Mouse (Mus musculus) kidney, postnatal 0 days (tissue): Measurements from ENCODE around the gene Zc3h13. TPM values are rescaled to one million over a fixed set of nuclear protein-coding genes. Genes with fewer than 3 reads are reported as not detected.
A peak's percentile ranks its signal among the peaks of the same experiment; 100 is the strongest.

Experiments used
- ATAC-seq: fragments of 200-750 bp; cut with Nextera tagmentation; replicated peaks from 2 replicates; pipeline ENCODE4 v1.8.0; 2017; ENCODE audit warnings: low read depth, moderate number of reproducible peaks, moderate TSS enrichment, moderate library complexity; ENCODE audit not compliant: low FRiP score
- DNase-seq: peaks from one replicate; pipeline ENCODE4 v3.0.0-alpha.2; 2016; ENCODE audit warnings: low spot score
- H3K27ac ChIP-seq: fragments of 300-500 bp; sonication (generic); 2 replicates; pipeline ENCODE4 v1.5.1; 2014; ENCODE audit warnings: mild to moderate bottlenecking
- H3K27me3 ChIP-seq: fragments of 300-500 bp; sonication (generic); 2 replicates; pipeline ENCODE4 v1.6.1; 2014; ENCODE audit warnings: low read length, mixed read lengths; ENCODE audit not compliant: insufficient read depth
- H3K36me3 ChIP-seq: fragments of 300-500 bp; sonication (generic); 2 replicates; pipeline ENCODE4 v1.6.1; 2014; ENCODE audit warnings: low read length, mixed read lengths; ENCODE audit not compliant: insufficient read depth
- H3K4me1 ChIP-seq: fragments of 300-500 bp; sonication (generic); replicated peaks from 2 replicates; pipeline ENCODE4 v1.6.1; 2014; ENCODE audit warnings: antibody characterized with exemption, low read length, mixed read lengths; ENCODE audit not compliant: insufficient read depth
- H3K4me2 ChIP-seq: fragments of 300-500 bp; sonication (generic); 2 replicates; pipeline ENCODE4 v1.6.1; 2014; ENCODE audit warnings: mild to moderate bottlenecking, low read length, moderate library complexity, mixed read lengths
- H3K4me3 ChIP-seq: fragments of 300-500 bp; sonication (generic); replicated peaks from 2 replicates; pipeline ENCODE4 v1.5.1; 2014; ENCODE audit warnings: low read depth, low read length
- H3K9ac ChIP-seq: fragments of 300-500 bp; sonication (generic); 2 replicates; pipeline ENCODE4 v1.6.1; 2014; ENCODE audit warnings: low read depth, low read length
- H3K9me3 ChIP-seq: fragments of 300-500 bp; sonication (generic); replicated peaks from 2 replicates; pipeline ENCODE4 v1.6.1; 2016; ENCODE audit warnings: low read length, inconsistent platforms, mixed read lengths
- CTCF ChIP-seq: IDR thresholded peaks from 2 replicates; pipeline ENCODE4 v1.5.1; 2016; ENCODE audit warnings: antibody characterized with exemption, low read depth, mild to moderate bottlenecking, moderate library complexity
- WGBS: fragments of 180-500 bp; shearing (Covaris S2); extraction: QIAGEN DNeasy Blood & Tissue Kit; methylation state at CpG from one replicate; pipeline ENCODE4 v1.1.7; 2014; 5-methylcytosine and 5-hydroxymethylcytosine counted together
- polyA plus RNA-seq: library from polyadenylated mRNA; unstranded; fragments of >200 nt; fragmentation: Nextera tagmentation; extraction: Ambion mirVana; gene quantifications from 2 replicates; pipeline ENCODE4 v1.2.1, GENCODE M21; 2015

The Zc3h13 gene
- polyA plus RNA-seq, 1 experiment from 2014 or later = 28.0 TPM

GRCm38 (mm10) chr14:75337884-75338283 is 53.7 kb downstream of the Zc3h13 start:
- no peak overlapping the region for H3K27ac ChIP-seq
- H3K9ac ChIP-seq = no peak overlapping the region
- H3K9me3 ChIP-seq = no peaks in the 10 kb centered on the region
- H3K4me3 ChIP-seq = no peak overlapping the region
- WGBS = 84% methylated on average over 2 of the region's 2 CpGs
- TF ChIP-seq CTCF = no peak
- peak; percentile 59; the same call in 1 of the 2 replicates for ATAC-seq
- no peak overlapping the region for H3K4me2 ChIP-seq
- H3K4me1 ChIP-seq = no peaks in the 10 kb centered on the region
- DNase-seq = no peak
- peaks cover 7% of the 10 kb centered on the region; the same call in 1 of the 2 replicates for H3K36me3 ChIP-seq
- H3K27me3 ChIP-seq = no peaks in the 10 kb centered on the region

- DNase-seq (no peak), ATAC-seq (no peak)
- H3K9ac ChIP-seq = no peak overlapping the region
- no peaks in the 10 kb centered on the region for H3K9me3 ChIP-seq
- TF ChIP-seq CTCF = no peak
- no peaks in the 10 kb centered on the region for H3K27me3 ChIP-seq
- no peak overlapping the region for H3K27ac ChIP-seq
- no peak overlapping the region for H3K4me2 ChIP-seq
- no peak overlapping the region for H3K4me3 ChIP-seq
- H3K4me1 ChIP-seq = no peaks in the 10 kb centered on the region
- WGBS = 85% methylated on average over 5 of the region's 5 CpGs
- H3K36me3 ChIP-seq = 0 out of 2 replicates have a peak, but pooled peaks cover 13% of the 10 kb centered on the region
These were observed 61.9 kb downstream of the Zc3h13 start for GRCm38 (mm10) chr14:75346041-75346440.

- no peaks in the 10 kb centered on the region for H3K4me1 ChIP-seq
- H3K27me3 ChIP-seq = no peaks in the 10 kb centered on the region
- no peak overlapping the region for H3K27ac ChIP-seq
- no peaks in the 10 kb centered on the region for H3K9me3 ChIP-seq
- no peak overlapping the region for H3K9ac ChIP-seq
- no peak overlapping the region for H3K4me3 ChIP-seq
- TF ChIP-seq CTCF = no peak
- DNase-seq (peak; percentile 67), ATAC-seq (no peak)
- H3K36me3 ChIP-seq = no peaks in the 10 kb centered on the region
- no peak overlapping the region for H3K4me2 ChIP-seq
- 28% methylated on average over 4 of the region's 4 CpGs for WGBS
These were observed 67.5 kb downstream of the Zc3h13 start for GRCm38 (mm10) chr14:75351626-75352025.

GRCm38 (mm10) chr14:75363316-75363715 is 79.1 kb downstream of the Zc3h13 start:
- no peak for DNase-seq
- no peaks in the 10 kb centered on the region for H3K36me3 ChIP-seq
- H3K4me2 ChIP-seq = no peak overlapping the region
- ATAC-seq = no peak
- no peaks in the 10 kb centered on the region for H3K9me3 ChIP-seq
- no peak for TF ChIP-seq CTCF
- no peaks in the 10 kb centered on the region for H3K27me3 ChIP-seq
- H3K4me1 ChIP-seq = no peaks in the 10 kb centered on the region
- no peak overlapping the region for H3K4me3 ChIP-seq
- no peak overlapping the region for H3K27ac ChIP-seq
- 59% methylated on average over 6 of the region's 6 CpGs for WGBS
- H3K9ac ChIP-seq = no peak overlapping the region

DNA sequence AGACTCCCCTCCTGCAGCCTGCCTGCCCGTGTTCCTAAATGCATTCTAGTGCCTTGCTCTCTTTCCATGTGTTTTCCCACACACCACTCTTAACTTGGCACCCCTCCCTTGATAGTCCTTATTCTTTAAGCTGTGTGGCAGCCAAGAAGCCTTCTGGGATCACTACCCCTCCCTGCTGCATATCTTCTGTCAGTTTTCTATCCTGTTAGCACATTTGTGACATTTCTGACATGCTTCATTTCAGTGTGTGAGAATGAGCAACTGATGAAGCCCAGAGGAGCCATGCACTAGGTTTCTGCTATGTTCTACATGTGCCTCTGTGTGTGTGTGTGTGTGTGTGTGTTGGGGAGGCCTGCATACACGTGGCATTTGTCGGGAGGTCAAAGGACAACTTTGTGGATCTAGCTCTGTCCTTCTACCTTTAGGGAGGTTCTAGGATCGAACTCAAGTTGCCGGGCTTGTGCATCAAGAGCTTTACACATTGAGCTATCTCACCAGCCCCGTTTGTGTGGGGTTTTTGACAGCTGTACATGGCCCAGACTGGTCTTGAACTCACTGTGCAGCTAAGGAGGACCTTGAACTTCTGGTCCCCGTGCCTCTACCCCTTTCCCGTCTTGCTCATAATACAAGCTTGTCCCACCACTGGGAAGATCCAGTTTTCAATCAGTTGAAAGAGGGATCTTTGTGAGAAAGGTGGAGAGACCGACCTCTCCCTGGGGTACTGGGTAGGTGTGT is 81.3 kb downstream of the Zc3h13 start:
- Histone ChIP-seq H3K9ac (no peak overlapping the region), H3K27me3 (no peaks in the 10 kb centered on the region), H3K4me1 (no peaks in the 10 kb centered on the region), H3K4me3 (no peak overlapping the region), H3K36me3 (no peaks in the 10 kb centered on the region), H3K4me2 (no peak overlapping the region), H3K9me3 (no peaks in the 10 kb centered on the region), H3K27ac (no peak overlapping the region)
- no peak for TF ChIP-seq CTCF
- 80% methylated on average over 9 of the region's 9 CpGs for WGBS
- ATAC-seq (no peak), DNase-seq (no peak)

GRCm38 (mm10) chr14:75366741-75367140 is 82.6 kb downstream of the Zc3h13 start:
- Histone ChIP-seq H3K36me3 (no peaks in the 10 kb centered on the region), H3K9ac (no peak overlapping the region), H3K27ac (no peak overlapping the region), H3K9me3 (no peaks in the 10 kb centered on the region), H3K4me3 (no peak overlapping the region), H3K4me2 (no peak overlapping the region), H3K27me3 (no peaks in the 10 kb centered on the region), H3K4me1 (no peaks in the 10 kb centered on the region)
- ATAC-seq (no peak), DNase-seq (peak; percentile 76)
- TF ChIP-seq CTCF = no peak; the same call in 1 of the 2 replicates
- WGBS = 22% methylated on average over 11 of the region's 11 CpGs
